Mouse (Mus musculus) gonadal fat pad, adult 2 months (tissue): Measurements from ENCODE around the gene Ccdc15. TPM values are rescaled to one million over a fixed set of nuclear protein-coding genes. Genes with fewer than 3 reads are reported as not detected.
"Not testable (repeated sequence)": the region's sequence is repeated elsewhere in the genome, so short reads cannot be mapped to it uniquely, and the experiment has no call there.

Experiments
- DNase-seq: peaks from one replicate; pipeline ENCODE4 v3.0.0-alpha.2; 2012; ENCODE audit warnings: low read depth
- polyA plus RNA-seq: library from polyadenylated mRNA; depleted of rRNA; stranded (reverse); fragments of >200 nt; gene quantifications from 2 replicates; pipeline ENCODE4 v1.2.3, GENCODE M21; 2012

The Ccdc15 gene
- polyA plus RNA-seq, 1 experiment, result 0.77 TPM

DNA sequence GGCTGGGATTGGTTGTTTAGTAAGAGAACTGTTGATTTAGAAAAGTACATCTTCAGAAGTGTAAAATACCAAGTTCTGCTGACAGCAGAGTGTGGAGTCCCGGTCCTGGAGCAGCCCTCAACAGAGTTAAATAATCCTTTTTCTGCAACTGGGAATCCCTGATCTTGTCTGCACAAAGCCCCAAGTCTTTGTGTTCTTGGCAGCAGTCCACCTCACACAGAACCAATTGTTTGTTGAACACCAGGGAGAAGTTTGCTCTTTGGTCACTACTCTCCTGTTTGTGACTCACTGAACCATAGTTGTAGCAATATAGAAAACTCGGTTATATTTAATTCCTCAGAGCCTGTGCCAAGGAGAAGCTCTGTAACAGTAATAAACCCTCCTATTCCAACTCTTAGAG is 3.0 kb upstream of the Ccdc15 start:
- DNase-seq, result no peak

DNA sequence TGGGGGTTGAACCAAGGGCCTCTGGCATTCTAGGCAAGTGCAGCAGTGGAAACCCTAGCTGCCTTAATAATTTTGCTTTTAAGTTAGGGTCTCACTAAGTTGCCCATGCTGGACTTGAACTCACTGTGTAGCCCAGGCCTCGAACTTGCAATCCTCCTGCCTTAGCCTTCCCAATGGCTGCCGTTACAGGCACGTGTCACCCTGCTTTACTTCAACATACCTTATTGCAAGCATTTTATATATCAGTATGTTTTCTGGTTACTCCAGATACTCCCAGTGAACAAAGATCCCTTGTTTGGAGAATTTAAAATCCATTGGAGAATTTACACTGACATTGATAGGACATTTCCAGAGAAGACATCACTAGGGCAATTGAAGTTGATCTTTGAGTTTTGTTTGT is 818 bp upstream of the Ccdc15 start:
- DNase-seq, result no peak

GRCm38 (mm10) chr9:37347184-37347987 is 846 bp downstream of the Ccdc15 start:
- DNase-seq, result no peak

GRCm38 (mm10) chr9:37345406-37345805 is 2.8 kb downstream of the Ccdc15 start:
- no peak for DNase-seq

GRCm38 (mm10) chr9:37329456-37329855 is 18.8 kb downstream of the Ccdc15 start:
- no peak for DNase-seq

DNA sequence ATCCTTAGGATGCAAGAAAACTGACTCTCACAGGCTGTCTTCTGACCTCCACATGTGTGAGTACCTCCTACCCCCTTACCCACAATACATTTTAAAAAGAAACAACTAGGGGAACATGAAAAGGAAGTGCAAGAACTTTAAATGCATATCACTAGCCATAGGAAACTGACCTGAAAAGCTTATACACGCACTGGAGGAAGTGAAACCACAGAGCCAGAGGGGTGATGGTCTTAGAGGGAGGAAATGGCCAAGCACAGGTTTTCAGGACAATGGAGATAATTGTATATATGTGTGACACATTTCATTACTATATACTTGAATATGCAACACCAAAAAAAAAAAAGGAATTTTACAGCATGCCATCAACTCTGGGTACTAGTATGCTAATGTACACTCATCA is 46.5 kb downstream of the Ccdc15 start:
- DNase-seq, result no peak

DNA sequence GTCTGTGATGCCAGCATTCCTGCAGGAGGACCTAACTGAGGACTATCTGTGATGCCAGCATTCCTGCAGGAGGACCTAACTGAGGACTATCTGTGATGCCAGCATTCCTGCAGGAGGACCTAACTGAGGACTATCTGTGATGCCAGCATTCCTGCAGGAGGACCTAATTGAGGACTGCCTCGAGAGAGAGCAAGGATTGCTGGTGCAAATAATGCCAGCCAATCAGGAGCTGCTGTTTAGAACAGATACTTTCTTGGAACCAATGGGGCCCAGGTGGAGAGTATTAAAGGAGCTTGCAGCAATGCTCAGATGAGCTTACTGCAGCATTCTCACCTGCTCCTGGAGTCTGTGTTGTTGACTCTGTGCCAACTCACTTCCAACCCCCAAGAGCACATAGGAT is 47.7 kb downstream of the Ccdc15 start:
- DNase-seq, result not testable (repeated sequence)

GRCm38 (mm10) chr9:37295586-37295985 is 52.6 kb downstream of the Ccdc15 start:
- DNase-seq, result no peak

GRCm38 (mm10) chr9:37266622-37267021 is 81.6 kb downstream of the Ccdc15 start:
- DNase-seq, result no peak

DNA sequence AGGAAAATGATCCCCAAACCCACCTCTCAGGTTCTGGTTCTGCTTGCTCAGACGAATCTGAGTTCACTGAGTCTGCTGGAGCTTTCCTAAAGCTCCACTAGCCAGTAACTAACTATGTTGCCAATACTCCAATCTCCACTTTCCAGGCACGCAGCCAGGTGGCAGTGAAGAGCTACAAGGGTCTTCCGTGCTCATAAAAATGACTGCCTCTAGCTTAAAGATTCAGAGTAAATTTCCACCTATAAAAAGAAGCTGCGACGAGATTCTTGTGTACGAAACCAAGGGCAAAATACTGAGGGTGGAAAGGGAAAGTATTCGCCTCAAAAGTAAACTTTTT is 92.4 kb downstream of the Ccdc15 start:
- no peak for DNase-seq

DNA sequence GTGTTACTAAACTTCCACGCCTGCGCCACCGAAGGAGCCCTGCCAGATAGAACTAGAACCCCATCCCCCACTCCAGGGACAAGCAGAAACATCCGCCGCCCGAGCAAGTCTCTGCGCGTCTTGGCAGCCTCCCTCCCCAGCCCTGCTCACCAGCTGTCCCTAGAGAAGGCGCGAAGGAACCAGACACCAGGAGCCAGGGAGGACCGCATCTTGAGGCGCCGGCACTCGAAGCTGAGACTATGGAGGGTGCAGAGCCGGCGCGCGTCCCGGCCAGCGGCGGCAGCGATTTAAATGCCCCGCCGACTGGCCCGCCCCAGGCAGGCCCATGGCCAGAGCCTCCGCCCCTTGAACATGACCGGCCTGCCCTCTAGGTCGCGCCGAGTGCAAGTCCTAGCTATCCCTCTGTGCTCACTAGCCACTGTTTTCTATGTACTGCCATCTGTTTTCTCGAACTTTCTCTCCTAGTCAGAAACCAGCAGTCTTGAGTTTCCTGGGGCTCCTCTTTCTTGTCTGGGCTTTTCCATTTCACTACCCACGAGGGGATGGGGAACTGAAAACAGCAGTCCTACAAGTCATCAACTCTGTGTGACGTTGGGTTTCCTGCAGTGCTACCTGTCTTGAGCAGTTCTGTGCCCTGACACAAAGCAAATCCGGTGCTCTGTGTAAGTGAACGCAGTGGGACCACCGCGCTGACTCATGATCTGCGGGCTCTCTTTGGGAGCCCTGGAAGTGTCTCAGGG is 92.9 kb downstream of the Ccdc15 start, which contains the start of gene Slc37a2:
Slc37a2 (minus strand) TSS at position 590 of the 740 bp plus-strand sequence.
- no peak for DNase-seq

GRCm38 (mm10) chr9:37254531-37255110 is 93.6 kb downstream of the Ccdc15 start:
- no peak for DNase-seq

DNA sequence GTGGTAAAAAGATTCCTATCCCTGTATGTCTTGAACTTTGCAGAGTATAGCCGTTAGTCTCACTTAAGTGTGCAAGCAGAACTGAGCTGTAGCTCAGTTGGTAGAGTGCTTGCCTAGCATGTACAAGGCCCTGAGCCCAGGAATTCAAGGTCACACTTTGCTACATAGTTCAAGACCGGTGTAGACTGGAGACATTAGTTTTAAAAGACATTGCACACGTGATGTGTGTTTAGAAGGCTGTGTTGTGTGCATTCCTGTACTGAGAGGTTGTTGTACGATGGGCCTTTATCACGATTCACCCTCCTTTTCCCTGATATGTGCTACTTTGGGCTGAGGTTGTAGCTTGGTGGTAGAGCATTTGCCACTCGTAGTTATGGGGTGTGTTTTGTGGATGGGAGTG is 97.6 kb downstream of the Ccdc15 start:
- DNase-seq, result no peak

- DNase-seq, result no peak
Observed at GRCm38 (mm10) chr9:37249976-37250375, 98.3 kb downstream of the Ccdc15 start.

- DNase-seq, result no peak
Observed at GRCm38 (mm10) chr9:37248381-37248906, 99.8 kb downstream of the Ccdc15 start.

DNA sequence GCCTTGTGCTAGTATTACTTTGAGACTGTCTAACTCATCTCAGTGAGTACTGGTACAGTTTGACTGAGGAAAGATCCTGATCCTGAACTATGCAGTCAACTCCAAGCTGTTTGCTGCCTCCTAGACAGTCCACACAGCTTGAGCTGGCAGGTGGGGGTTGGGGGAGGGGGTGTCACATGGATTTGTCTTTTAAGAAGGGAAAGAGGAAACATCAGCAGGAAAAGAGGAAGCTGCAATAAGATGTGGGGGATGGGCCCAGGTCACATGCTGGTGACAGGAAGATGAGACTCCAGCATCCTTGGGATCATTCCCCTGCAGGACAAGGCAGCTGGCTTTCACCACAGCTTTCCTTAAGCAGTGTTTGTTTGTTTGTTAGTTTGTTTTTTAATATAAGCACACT is 100.8 kb downstream of the Ccdc15 start:
- DNase-seq, result no peak

GRCm38 (mm10) chr9:37245810-37246209 is 102.4 kb downstream of the Ccdc15 start:
- no peak for DNase-seq

DNA sequence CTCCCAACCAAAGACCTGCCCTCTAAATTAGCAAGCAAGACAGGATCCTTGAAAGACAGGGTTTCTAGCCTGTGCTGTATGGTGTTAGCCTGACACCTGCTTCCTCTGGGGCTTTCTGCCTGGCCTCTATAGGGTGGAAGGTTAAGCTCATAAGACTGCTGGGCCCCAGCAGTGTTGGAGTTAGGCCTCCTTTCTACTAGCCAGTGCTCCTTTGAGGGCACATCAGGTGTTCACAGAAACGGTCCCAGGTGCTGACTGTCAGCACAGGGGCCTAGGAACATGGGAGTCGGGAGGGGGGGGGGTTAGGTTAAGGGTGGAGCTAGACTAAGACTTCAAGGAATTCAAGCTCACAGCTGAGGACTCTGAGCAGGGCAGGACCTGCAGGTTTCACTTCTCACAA is 102.8 kb downstream of the Ccdc15 start:
- DNase-seq, result no peak

GRCm38 (mm10) chr9:37244600-37244999 is 103.6 kb downstream of the Ccdc15 start:
- DNase-seq, result no peak

GRCm38 (mm10) chr9:37242764-37243163 is 105.5 kb downstream of the Ccdc15 start:
- no peak for DNase-seq

DNA sequence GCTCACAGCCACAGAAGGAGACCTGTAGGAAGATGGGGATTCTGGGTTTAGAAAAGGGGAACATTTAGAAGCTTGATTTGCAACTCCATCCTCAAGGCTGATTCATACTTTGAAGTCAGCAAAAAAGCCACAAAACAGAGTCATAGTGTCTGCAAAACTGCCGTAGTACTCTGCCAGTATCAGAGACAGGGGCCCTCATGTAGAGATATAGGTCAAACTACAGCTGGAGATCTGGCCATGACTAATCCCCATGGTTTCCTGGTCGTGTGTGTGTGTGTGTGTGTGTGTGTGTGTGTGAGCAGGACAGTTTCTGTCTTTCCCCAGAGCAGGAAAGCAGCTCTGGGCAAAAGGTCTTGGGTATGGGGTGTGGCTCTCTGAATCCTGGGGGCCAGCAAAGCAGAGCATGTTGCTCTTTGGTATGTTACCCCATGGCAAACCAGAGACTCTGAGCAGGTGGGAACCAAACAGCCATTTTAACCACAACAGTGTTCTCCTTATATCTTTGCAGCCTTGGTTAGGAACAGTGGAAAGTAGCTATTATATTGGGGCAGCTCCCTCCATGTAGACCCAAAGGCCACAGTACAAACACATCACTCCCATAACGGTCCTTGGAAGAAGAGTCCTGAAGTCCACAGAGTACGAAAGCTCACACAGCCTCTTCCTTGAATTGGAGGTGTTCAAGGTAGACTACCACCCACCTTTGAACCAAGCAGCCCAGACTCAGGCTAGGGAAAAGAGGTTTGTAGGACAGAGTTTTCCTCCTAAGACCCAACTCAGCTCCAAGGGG is 112.1 kb downstream of the Ccdc15 start:
- DNase-seq, result no peak
